8 mouse cellular contexts compared by ENCODE assay signal in the genomic region with DNA sequence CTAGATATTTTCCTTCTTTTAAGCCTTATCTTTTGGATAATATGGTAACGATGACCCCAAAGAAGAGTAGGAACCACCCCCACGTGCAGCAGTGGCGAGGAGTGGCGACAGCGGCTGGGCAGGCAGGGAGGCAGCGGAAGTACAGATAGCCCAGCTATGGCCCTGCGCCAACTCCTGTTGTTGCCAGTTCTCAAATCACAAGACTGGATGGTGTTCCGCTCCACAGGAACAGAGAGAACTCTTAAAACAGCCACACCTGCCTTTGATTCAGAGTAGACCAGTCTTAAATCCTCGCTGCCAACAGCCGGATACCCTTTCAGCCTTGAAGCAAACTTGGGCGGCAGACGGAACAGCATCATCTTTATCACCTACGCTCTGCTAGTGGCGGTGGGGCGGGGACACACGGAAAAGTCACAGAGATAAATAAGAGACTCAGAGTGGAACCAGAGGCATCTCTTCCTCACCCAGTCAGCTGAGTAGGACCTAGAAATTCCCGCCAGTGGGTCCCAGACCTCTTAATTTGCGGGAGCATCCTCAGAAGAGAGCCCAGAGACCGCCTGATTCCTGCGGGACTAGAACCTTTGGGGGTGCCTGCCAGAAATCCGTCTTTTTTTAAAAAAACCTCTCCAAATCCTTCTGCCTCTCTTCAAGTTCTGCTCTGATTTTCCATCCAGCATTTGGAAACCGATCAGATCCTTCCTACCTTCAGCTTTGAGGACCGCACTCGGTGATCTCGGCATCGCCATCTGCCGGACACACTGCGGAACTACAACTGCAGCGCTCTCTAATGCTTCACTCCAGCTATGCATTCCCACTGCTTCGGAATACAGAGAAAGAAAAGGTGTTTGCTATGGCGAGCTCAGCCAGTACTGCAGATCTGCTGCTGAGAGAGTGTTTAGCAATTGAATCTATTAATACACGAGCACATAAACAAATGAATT. TPM values are rescaled to one million over a fixed set of nuclear protein-coding genes. Genes with fewer than 3 reads are reported as not detected.
DNase-seq lines count a peak whose midpoint lies in the region; ATAC-seq and TF ChIP-seq lines count a peak whose summit lies in the region.

No protein-coding gene starts in this region.

- H3K9ac ChIP-seq in lung, embryonic 15.5 days = no peak overlapping the region

- peak overlapping the region; percentile 44 for H3K4me3 ChIP-seq in hindbrain, embryonic 10.5 days
- H3K4me3 ChIP-seq in lung, embryonic 15.5 days = peak overlapping the region; percentile 36
- H3K4me3 ChIP-seq in olfactory bulb, adult 2 months (ENCODE audit: insufficient read depth, low read depth, low read length) = peak overlapping the region; percentile 22

- H3K9me3 ChIP-seq in hindbrain, embryonic 10.5 days = no peaks in the 10 kb centered on the region
- no peaks in the 10 kb centered on the region for H3K9me3 ChIP-seq in lung, embryonic 15.5 days

- peak; percentile 77 for ATAC-seq in frontal cortex, adult (ENCODE audit: low TSS enrichment)
- 0 out of 2 replicates have a peak, but pooled peaks have one; percentile 16 for ATAC-seq in lung, embryonic 15.5 days (ENCODE audit: borderline replicate concordance, extremely low read depth, low FRiP score, low TSS enrichment)

- H3K4me1 ChIP-seq in hindbrain, embryonic 10.5 days (replicated peaks) = peaks cover 30% of the 10 kb centered on the region
- H3K4me1 ChIP-seq in lung, embryonic 15.5 days = peaks cover 24% of the 10 kb centered on the region
- H3K4me1 ChIP-seq in olfactory bulb, adult 2 months (ENCODE audit: control insufficient read depth, insufficient read depth, low read length) = peaks cover 19% of the 10 kb centered on the region

- H3K27ac ChIP-seq in hindbrain, embryonic 10.5 days = no peak overlapping the region
- H3K27ac ChIP-seq in lung, embryonic 15.5 days = no peak overlapping the region
- no peak overlapping the region for H3K27ac ChIP-seq in olfactory bulb, adult 2 months (ENCODE audit: insufficient read depth, low read depth, low read length)

- H3K4me2 ChIP-seq in lung, embryonic 15.5 days = peak overlapping the region; percentile 83

- WGBS in hindbrain, embryonic 10.5 days = 11% methylated on average over 32 of the region's 32 CpGs
- 5% methylated on average over 32 of the region's 32 CpGs for WGBS in lung, embryonic 15.5 days
- 5% methylated on average over 32 of the region's 32 CpGs for WGBS in olfactory bulb, adult 2 months

- DNase-seq in MEL-GATA-1-ER (ENCODE audit: extremely low read depth, low read depth) = peak; percentile 53
- DNase-seq in cerebellum, adult 9-10 months = peak; percentile 96
- peak; percentile 85 for DNase-seq in hindbrain, embryonic 10.5 days (ENCODE audit: low spot score)
- peak; percentile 93 for DNase-seq in layer of hippocampus, adult 9-10 months (ENCODE audit: low spot score)
- DNase-seq in thymus, adult 18-20 months = peak; percentile 46 to 48

- TF ChIP-seq CTCF in olfactory bulb, adult 2 months (IDR thresholded peaks at IDR 0.05; ENCODE audit: insufficient read depth, low read depth, low read length) = peak; percentile 86

- no peaks in the 10 kb centered on the region for H3K36me3 ChIP-seq in hindbrain, embryonic 10.5 days
- no peaks in the 10 kb centered on the region for H3K36me3 ChIP-seq in lung, embryonic 15.5 days

- no peak for TF ChIP-seq POLR2A in olfactory bulb, adult 2 months (IDR thresholded peaks at IDR 0.05; ENCODE audit: insufficient read depth, low read depth, low read length)

- H3K27me3 ChIP-seq in hindbrain, embryonic 10.5 days (ENCODE audit: insufficient read depth, poor library complexity, severe bottlenecking) = peaks cover 24% of the 10 kb centered on the region
- H3K27me3 ChIP-seq in lung, embryonic 15.5 days = 0 out of 2 replicates have a peak, but pooled peaks cover 7% of the 10 kb centered on the region

RNA-seq across cellular contexts. Expression of gene Tpt1, which starts 15.8 kb away (rescaled TPM):
- polyA plus RNA-seq in hindbrain, embryonic 10.5 days (2016; fragmentation: Nextera tagmentation; extraction: Ambion mirVana) = 889 and 916 TPM in 2 replicates
- polyA plus RNA-seq in lung, embryonic 15.5 days (2015; fragmentation: Nextera tagmentation; extraction: Ambion mirVana) = 998 and 1,067 TPM in 2 replicates
- 1,524 and 1,757 TPM in 2 replicates for polyA plus RNA-seq in olfactory bulb, adult 2 months (2012; ENCODE audit: insufficient read depth, insufficient read length, low replicate concordance, missing spikeins)

RNA-seq across cellular contexts. Expression of gene Slc25a30, which starts 42.3 kb away (rescaled TPM):
- 6.1 and 6.6 TPM in 2 replicates for polyA plus RNA-seq in hindbrain, embryonic 10.5 days (2016; fragmentation: Nextera tagmentation; extraction: Ambion mirVana)
- 3.6 and 3.8 TPM in 2 replicates for polyA plus RNA-seq in lung, embryonic 15.5 days (2015; fragmentation: Nextera tagmentation; extraction: Ambion mirVana)
- polyA plus RNA-seq in olfactory bulb, adult 2 months (2012; ENCODE audit: insufficient read depth, insufficient read length, low replicate concordance, missing spikeins) = not detected in 2 replicates
